Mouse (Mus musculus) hindbrain, embryonic 12.5 days (tissue): ENCODE data around the gene Metap1. TPM values are rescaled to one million over a fixed set of nuclear protein-coding genes. Genes with fewer than 3 reads are reported as not detected.
"Not testable (repeated sequence)": the region's sequence is repeated elsewhere in the genome, so short reads cannot be mapped to it uniquely, and the experiment has no call there.

ENCODE experiments used
- ATAC-seq: fragments of 200-750 bp; cut with Nextera tagmentation; 2 replicates; pipeline ENCODE4 v1.8.0; 2017; ENCODE audit warnings: moderate TSS enrichment; ENCODE audit not compliant: low FRiP score
- H3K27ac ChIP-seq: fragments of 300-500 bp; sonication (generic); 2 replicates; pipeline ENCODE4 v1.5.1; 2016; ENCODE audit warnings: mild to moderate bottlenecking
- H3K27me3 ChIP-seq: fragments of 300-500 bp; sonication (generic); 2 replicates; pipeline ENCODE4 v1.6.1; 2016; ENCODE audit warnings: mild to moderate bottlenecking
- H3K36me3 ChIP-seq: fragments of 300-500 bp; sonication (generic); 2 replicates; pipeline ENCODE4 v1.6.1; 2016; ENCODE audit warnings: mild to moderate bottlenecking
- H3K4me1 ChIP-seq: fragments of 300-500 bp; sonication (generic); 2 replicates; pipeline ENCODE4 v1.6.1; 2016
- H3K4me2 ChIP-seq: fragments of 300-500 bp; sonication (generic); replicated peaks from 2 replicates; pipeline ENCODE4 v1.6.1; 2016; ENCODE audit warnings: mild to moderate bottlenecking
- H3K4me3 ChIP-seq: fragments of 300-500 bp; sonication (generic); 2 replicates; pipeline ENCODE4 v1.5.1; 2016; ENCODE audit warnings: mild to moderate bottlenecking
- H3K9ac ChIP-seq: fragments of 300-500 bp; sonication (generic); 2 replicates; pipeline ENCODE4 v1.6.1; 2016; ENCODE audit warnings: mild to moderate bottlenecking, moderate library complexity
- H3K9me3 ChIP-seq: fragments of 300-500 bp; sonication (generic); replicated peaks from 2 replicates; pipeline ENCODE4 v1.6.1; 2016; ENCODE audit warnings: mild to moderate bottlenecking
- WGBS: fragments of 180-500 bp; shearing (Covaris S2); methylation state at CpG from one replicate; pipeline ENCODE4 v1.1.7; 2016; 5-methylcytosine and 5-hydroxymethylcytosine counted together
- polyA plus RNA-seq: library from polyadenylated mRNA; unstranded; fragments of >200 nt; fragmentation: Nextera tagmentation; extraction: Ambion mirVana; gene quantifications from 2 replicates; pipeline ENCODE4 v1.2.1, GENCODE M21; 2016

The Metap1 gene
- polyA plus RNA-seq, 1 experiment from 2014 or later, result 46.4 TPM

- no peaks in the 10 kb centered on the region for H3K36me3 ChIP-seq
- no peak overlapping the region for H3K27ac ChIP-seq
- no peaks in the 10 kb centered on the region for H3K27me3 ChIP-seq
- no peak overlapping the region for H3K9ac ChIP-seq
- H3K4me1 ChIP-seq, result peaks cover 10% of the 10 kb centered on the region
- H3K4me2 ChIP-seq, result no peak overlapping the region
- 87% methylated on average over 11 of the region's 11 CpGs for WGBS
- H3K9me3 ChIP-seq, result no peaks in the 10 kb centered on the region
- no peak overlapping the region for H3K4me3 ChIP-seq
- ATAC-seq, result no peak
These were observed 6.1 kb upstream of the Metap1 start for GRCm38 (mm10) chr3:138495166-138496145.

GRCm38 (mm10) chr3:138494565-138494964, 5.2 kb upstream of the Metap1 start:
- peaks cover 3% of the 10 kb centered on the region; the same call in 1 of the 2 replicates for H3K4me1 ChIP-seq
- H3K27me3 ChIP-seq, result no peaks in the 10 kb centered on the region
- H3K36me3 ChIP-seq, result no peaks in the 10 kb centered on the region
- H3K27ac ChIP-seq, result no peak overlapping the region
- no peak overlapping the region for H3K4me2 ChIP-seq
- ATAC-seq, result no peak
- 42% methylated on average over 1 of the region's 1 CpGs for WGBS
- no peaks in the 10 kb centered on the region for H3K9me3 ChIP-seq
- no peak overlapping the region for H3K4me3 ChIP-seq
- no peak overlapping the region for H3K9ac ChIP-seq

- no peak overlapping the region for H3K4me2 ChIP-seq
- WGBS, result 89% methylated on average over 3 of the region's 3 CpGs
- no peak overlapping the region for H3K9ac ChIP-seq
- H3K9me3 ChIP-seq, result no peaks in the 10 kb centered on the region
- no peak overlapping the region for H3K27ac ChIP-seq
- H3K4me3 ChIP-seq, result no peak overlapping the region
- H3K36me3 ChIP-seq, result no peaks in the 10 kb centered on the region
- H3K27me3 ChIP-seq, result no peaks in the 10 kb centered on the region
- H3K4me1 ChIP-seq, result no peaks in the 10 kb centered on the region
- ATAC-seq, result no peak
These were observed 4.4 kb upstream of the Metap1 start for GRCm38 (mm10) chr3:138493668-138494067.

- peaks cover 9% of the 10 kb centered on the region for H3K36me3 ChIP-seq
- 27% methylated on average over 6 of the region's 6 CpGs for WGBS
- H3K9ac ChIP-seq, result peak overlapping the region; percentile 92
- peak overlapping the region; percentile 78 for H3K4me3 ChIP-seq
- no peak overlapping the region for H3K27ac ChIP-seq
- H3K9me3 ChIP-seq, result no peaks in the 10 kb centered on the region
- ATAC-seq, result peak; percentile 30
- peak overlapping the region; percentile 55 for H3K4me2 ChIP-seq
- no peaks in the 10 kb centered on the region for H3K27me3 ChIP-seq
- H3K4me1 ChIP-seq, result peaks cover 10% of the 10 kb centered on the region
These were observed 671 bp upstream of the Metap1 start for GRCm38 (mm10) chr3:138490034-138490337.

DNA sequence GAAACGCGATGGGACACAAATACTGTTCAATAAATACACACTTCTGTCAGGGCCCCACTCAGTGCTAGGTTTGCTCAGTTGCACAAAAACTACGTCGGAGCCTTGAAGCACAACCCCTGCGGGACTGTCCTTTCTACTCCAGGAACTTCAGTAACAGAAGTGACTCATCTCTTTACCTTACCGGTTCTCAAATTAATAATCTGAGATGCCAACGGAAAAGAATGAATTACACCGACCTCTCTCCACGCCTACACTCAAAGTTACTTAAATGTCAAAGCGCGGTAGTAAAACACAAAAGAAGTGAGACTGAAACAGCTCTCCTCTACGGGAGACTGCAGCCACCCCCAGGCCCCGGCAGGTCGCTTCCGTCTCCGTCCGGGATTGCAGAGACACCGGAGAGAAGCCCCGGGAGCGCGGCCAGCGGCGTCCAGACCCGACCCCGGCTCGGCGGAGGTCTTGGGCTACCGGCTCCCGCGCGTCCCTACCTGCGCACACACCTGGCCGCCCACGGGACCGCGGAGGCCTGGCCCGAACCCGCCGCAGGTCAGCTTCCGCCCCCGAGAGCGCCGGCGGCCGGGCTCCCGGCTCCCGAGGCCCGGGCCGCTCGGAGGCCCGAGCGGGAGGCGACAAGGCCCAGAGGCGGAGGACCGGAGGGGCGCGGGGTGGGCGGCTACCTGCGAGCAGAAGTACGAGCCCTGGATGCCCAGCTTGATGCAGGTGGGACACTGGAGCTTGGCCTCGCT, 560 bp downstream of the Metap1 start:
- Histone ChIP-seq H3K9ac (peak overlapping the region; percentile 92), H3K27me3 (no peaks in the 10 kb centered on the region), H3K4me1 (peaks cover 10% of the 10 kb centered on the region), H3K4me2 (peak overlapping the region; percentile 82), H3K9me3 (no peaks in the 10 kb centered on the region), H3K4me3 (peak overlapping the region; percentile 78), H3K36me3 (peaks cover 15% of the 10 kb centered on the region), H3K27ac (peak overlapping the region; percentile 81)
- no peak; the same call in 1 of the 2 replicates for ATAC-seq
- under 1% methylated on average over 58 of the region's 61 CpGs for WGBS

DNA sequence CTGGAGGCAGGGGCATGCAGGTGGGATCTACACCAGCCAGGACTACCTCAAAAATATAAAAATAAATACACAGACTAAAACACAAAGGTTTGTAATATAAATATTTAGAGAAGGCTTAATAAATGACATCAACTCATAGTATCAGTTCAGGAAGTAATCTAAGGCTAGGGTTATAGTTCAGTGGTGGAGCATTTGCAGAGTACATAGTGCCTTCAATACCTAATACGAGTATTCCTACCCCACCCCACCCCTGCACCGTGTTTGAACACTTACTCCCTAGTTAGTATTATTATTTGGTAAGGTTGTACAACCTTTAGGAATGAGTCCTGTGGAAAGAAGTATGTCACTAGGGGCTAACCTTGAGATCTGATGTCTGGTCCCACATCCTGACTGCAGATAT, 6.1 kb downstream of the Metap1 start:
- Histone ChIP-seq H3K9me3 (no peaks in the 10 kb centered on the region), H3K27me3 (no peaks in the 10 kb centered on the region), H3K4me1 (peaks cover 7% of the 10 kb centered on the region), H3K36me3 (peaks cover 37% of the 10 kb centered on the region), H3K27ac (no peak overlapping the region), H3K9ac (no peak overlapping the region), H3K4me3 (no peak overlapping the region), H3K4me2 (no peak overlapping the region)
- ATAC-seq, result no peak
- 94% methylated on average over 2 of the region's 2 CpGs for WGBS

GRCm38 (mm10) chr3:138481526-138482284, 7.6 kb downstream of the Metap1 start:
- H3K9me3 ChIP-seq, result no peaks in the 10 kb centered on the region
- no peak for ATAC-seq
- H3K27ac ChIP-seq, result no peak overlapping the region
- H3K9ac ChIP-seq, result no peak overlapping the region
- H3K4me2 ChIP-seq, result no peak overlapping the region
- no peaks in the 10 kb centered on the region for H3K27me3 ChIP-seq
- peaks cover 37% of the 10 kb centered on the region for H3K36me3 ChIP-seq
- no peak overlapping the region for H3K4me3 ChIP-seq
- H3K4me1 ChIP-seq, result no peaks in the 10 kb centered on the region
- 73% methylated on average over 14 of the region's 14 CpGs for WGBS

DNA sequence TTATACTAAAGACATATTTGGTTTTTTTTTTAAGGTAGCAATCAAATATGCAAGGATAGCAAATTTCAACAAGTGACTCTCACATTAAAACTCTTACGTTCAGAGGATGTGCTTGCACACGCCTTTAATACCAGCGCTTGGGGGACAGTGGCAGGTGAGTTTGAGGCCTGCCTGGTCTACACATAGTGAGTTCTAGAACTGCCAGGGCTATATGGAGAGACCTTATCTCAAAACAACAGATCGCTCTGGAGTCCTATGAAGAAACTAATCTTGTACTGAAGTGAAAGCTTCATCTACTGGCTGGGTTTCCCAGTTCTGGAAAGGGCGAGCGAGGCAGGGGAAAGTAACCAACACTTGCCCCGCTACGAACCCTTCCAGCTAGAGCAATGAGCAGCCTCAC, 9.8 kb downstream of the Metap1 start:
- WGBS, result 96% methylated on average over 8 of the region's 8 CpGs
- H3K27ac ChIP-seq, result no peak overlapping the region
- no peaks in the 10 kb centered on the region for H3K4me1 ChIP-seq
- H3K4me2 ChIP-seq, result no peak overlapping the region
- H3K9ac ChIP-seq, result no peak overlapping the region
- peaks cover 27% of the 10 kb centered on the region for H3K36me3 ChIP-seq
- no peaks in the 10 kb centered on the region for H3K27me3 ChIP-seq
- H3K4me3 ChIP-seq, result no peak overlapping the region
- H3K9me3 ChIP-seq, result no peaks in the 10 kb centered on the region
- ATAC-seq, result no peak

DNA sequence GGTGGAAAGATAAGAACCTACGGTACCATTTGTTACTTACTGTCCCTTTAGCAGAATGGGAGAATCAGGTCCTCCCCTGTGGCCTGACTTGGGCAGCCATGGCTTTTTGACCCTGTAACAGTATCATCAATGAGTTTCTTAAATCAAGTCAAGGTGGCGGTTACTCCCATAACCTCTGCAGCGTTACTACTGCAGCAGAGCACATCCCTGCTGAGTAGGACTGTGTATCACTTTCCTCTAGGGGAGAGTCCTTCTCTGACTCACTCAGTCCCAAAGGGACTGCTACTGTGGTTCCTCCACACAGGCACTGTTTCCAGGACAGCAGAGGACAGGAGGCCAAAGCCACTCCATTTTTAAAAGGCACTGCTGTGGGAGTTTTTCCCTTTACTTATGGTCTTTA, 18.2 kb downstream of the Metap1 start:
- H3K4me3 ChIP-seq, result no peak overlapping the region
- H3K4me2 ChIP-seq, result no peak overlapping the region
- no peaks in the 10 kb centered on the region for H3K27me3 ChIP-seq
- no peaks in the 10 kb centered on the region for H3K9me3 ChIP-seq
- H3K27ac ChIP-seq, result no peak overlapping the region
- no peak for ATAC-seq
- peaks cover 57% of the 10 kb centered on the region for H3K36me3 ChIP-seq
- WGBS, result 86% methylated on average over 3 of the region's 3 CpGs
- H3K4me1 ChIP-seq, result no peaks in the 10 kb centered on the region
- H3K9ac ChIP-seq, result no peak overlapping the region

DNA sequence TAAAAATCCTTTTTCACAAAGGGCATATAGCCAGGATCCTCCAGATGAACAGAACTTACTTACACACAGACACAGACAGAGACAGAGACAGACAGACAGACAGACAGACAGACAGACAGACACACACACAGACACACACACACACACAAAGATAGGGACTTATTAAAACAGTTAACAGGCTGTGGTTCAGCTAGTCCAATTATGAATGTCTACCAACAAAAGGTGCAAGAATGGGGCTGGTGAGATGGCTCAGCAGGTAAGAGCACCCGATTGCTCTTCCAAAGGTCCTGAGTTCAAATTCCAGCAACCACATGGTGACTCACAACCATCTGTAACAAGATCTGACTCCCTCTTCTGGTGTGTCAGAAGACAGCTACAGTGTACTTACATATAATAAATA, 22.7 kb downstream of the Metap1 start:
- H3K9me3 ChIP-seq, H3K27me3 ChIP-seq, H3K4me1 ChIP-seq, ATAC-seq, H3K27ac ChIP-seq, H3K4me2 ChIP-seq, H3K9ac ChIP-seq, H3K4me3 ChIP-seq: not testable (repeated sequence)
- H3K36me3 ChIP-seq, result peaks cover 72% of the 10 kb centered on the region
- 100% methylated on average over 1 of the region's 1 CpGs for WGBS

GRCm38 (mm10) chr3:138464573-138465147, 24.7 kb downstream of the Metap1 start:
- H3K4me1 ChIP-seq, result no peaks in the 10 kb centered on the region
- H3K36me3 ChIP-seq, result peaks cover 67% of the 10 kb centered on the region
- H3K27me3 ChIP-seq, result no peaks in the 10 kb centered on the region
- no peak overlapping the region for H3K4me3 ChIP-seq
- H3K9me3 ChIP-seq, result no peaks in the 10 kb centered on the region
- no peak overlapping the region for H3K27ac ChIP-seq
- H3K4me2 ChIP-seq, result no peak overlapping the region
- ATAC-seq, result no peak
- H3K9ac ChIP-seq, result no peak overlapping the region
- WGBS, result 88% methylated on average over 16 of the region's 16 CpGs

DNA sequence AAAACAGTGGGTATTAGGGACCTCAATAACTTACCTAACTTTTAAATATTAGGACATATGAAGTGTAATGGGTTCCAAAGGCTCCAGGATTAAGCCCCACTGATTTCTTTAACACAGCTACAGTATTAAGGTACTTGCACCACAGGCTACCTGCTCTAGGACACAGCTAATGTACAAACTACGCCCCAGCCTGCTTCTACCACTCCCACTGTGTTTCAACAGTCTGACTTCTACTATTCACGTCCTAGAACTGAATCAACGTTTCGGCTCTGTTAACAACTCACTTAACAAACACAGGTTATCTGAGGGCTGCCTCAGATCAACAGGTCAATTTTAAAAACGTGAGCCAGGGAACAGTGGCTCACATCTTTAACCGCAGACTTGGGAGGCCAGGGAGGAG, 25.5 kb downstream of the Metap1 start:
- H3K36me3 ChIP-seq, result peaks cover 70% of the 10 kb centered on the region
- H3K4me3 ChIP-seq, result no peak overlapping the region
- no peaks in the 10 kb centered on the region for H3K9me3 ChIP-seq
- H3K9ac ChIP-seq, result no peak overlapping the region
- H3K27me3 ChIP-seq, result no peaks in the 10 kb centered on the region
- WGBS, result 94% methylated on average over 6 of the region's 6 CpGs
- H3K27ac ChIP-seq, result no peak overlapping the region
- ATAC-seq, result no peak
- H3K4me1 ChIP-seq, result no peaks in the 10 kb centered on the region
- no peak overlapping the region for H3K4me2 ChIP-seq
